Mouse (Mus musculus): Measurements from ENCODE around the gene Gm21258.
"Not testable (repeated sequence)": the region's sequence is repeated elsewhere in the genome, so short reads cannot be mapped to it uniquely, and the experiment has no call there.

Gene Gm21258

DNA sequence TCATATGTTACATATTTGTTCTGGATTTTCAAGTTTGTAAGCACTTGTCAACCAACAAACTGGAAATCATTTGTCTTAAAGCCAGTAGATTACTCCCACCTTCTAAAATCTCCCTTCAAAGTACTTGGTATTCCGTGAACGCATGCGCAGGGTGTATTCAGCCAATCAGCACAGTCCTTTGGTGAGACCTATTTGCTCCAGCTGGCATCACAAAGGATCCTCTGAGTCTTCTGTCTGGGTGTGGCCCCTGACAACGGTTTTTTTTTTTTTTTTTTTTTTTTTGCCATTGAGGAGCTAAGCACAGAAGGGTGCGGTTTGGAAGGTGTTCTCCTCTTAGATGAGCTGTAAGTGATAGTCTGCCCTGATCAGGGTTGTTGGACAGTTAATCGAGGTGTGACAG is at the start of gene Gm21258:
Gene Gm21258 (plus strand): TSS at position 301 of the 400 bp plus-strand sequence.
- not testable (repeated sequence) for DNase-seq

Data from thymus, postnatal 14 days (tissue).